Mouse (Mus musculus) neutrophil, adult 59 days (primary cell): ENCODE data around the gene Uckl1. TPM values are rescaled to one million over a fixed set of nuclear protein-coding genes. Genes with fewer than 3 reads are reported as not detected.

Source experiments
- total RNA-seq, 2 experiments: library from RNA; stranded (reverse); gene quantifications; 1 replicate in 1 of 2; 2 replicates in 1 of 2; pipeline ENCODE4 v1.2.4; 2023

Gene Uckl1
- 100 to 1,000 TPM; 106 to 137 TPM for total RNA-seq

GRCm38 (mm10) chr2:181584411-181584942 lies at the start of gene Uckl1:
Gene Uckl1, minus strand, starts transcription at chr2:181584892.

GRCm38 (mm10) chr2:181598454-181599351 lies 14.0 kb upstream of the Uckl1 start, which contains the start of gene Samd10:
Gene Samd10, minus strand, starts transcription at chr2:181599212.

GRCm38 (mm10) chr2:181592231-181593041 lies 7.7 kb upstream of the Uckl1 start, which contains the start of gene Zfp512b:
Gene Zfp512b, minus strand, starts transcription at chr2:181592803.

GRCm38 (mm10) chr2:181591528-181592085 lies 6.9 kb upstream of the Uckl1 start, which contains the start of gene Prpf6:
Gene Prpf6, plus strand, starts transcription at chr2:181591868.

GRCm38 (mm10) chr2:181520118-181520935 lies 64.4 kb downstream of the Uckl1 start, which contains the start of gene Dnajc5:
Gene Dnajc5, plus strand, starts transcription at chr2:181520485.

Other genes with a start within 250 kb of the Uckl1 start
- gene Zgpat, start 220.0 kb downstream of the Uckl1 start, total RNA-seq, result 10 to 100 TPM; 23.4 to 24.6 TPM
- gene Arfrp1, start 219.5 kb downstream of the Uckl1 start, total RNA-seq, result 10 to 100 TPM; 33.2 to 37.4 TPM
- 10 to 100 TPM; 24.6 to 31.5 TPM for gene Lime1, start 204.8 kb downstream of the Uckl1 start, total RNA-seq
- gene Zbtb46, start 125.5 kb downstream of the Uckl1 start, total RNA-seq, result 1 to 10 TPM in 1 of 2 experiments, under 1 TPM in 1; 0.95 to 1.6 TPM
- gene Abhd16b, start 91.7 kb downstream of the Uckl1 start, total RNA-seq, result not detected
- 10 to 100 TPM; 58.9 to 61.2 TPM for gene Tpd52l2, start 87.8 kb downstream of the Uckl1 start, total RNA-seq
- gene Dnajc5, start 64.4 kb downstream of the Uckl1 start, total RNA-seq, result 100 to 1,000 TPM; 114 to 122 TPM
- gene Prpf6, start 7.0 kb upstream of the Uckl1 start, total RNA-seq, result 10 to 100 TPM; 35.5 to 39.2 TPM
- gene Zfp512b, start 7.9 kb upstream of the Uckl1 start, total RNA-seq, result 10 to 100 TPM; 12.1 to 16.1 TPM
- gene Samd10, start 14.3 kb upstream of the Uckl1 start, total RNA-seq, result 10 to 100 TPM in 1 of 2 experiments, 1 to 10 TPM in 1; 9.6 to 10.1 TPM
- under 1 TPM in 1 of 2 experiments, not detected in 1; 0.53 TPM for gene Gm29797, start 72.1 kb upstream of the Uckl1 start, total RNA-seq
- under 1 TPM; 0.22 to 0.62 TPM for gene Sox18, start 86.7 kb upstream of the Uckl1 start, total RNA-seq
- 10 to 100 TPM; 10.6 to 17.1 TPM for gene Tcea2, start 95.4 kb upstream of the Uckl1 start, total RNA-seq
- 100 to 1,000 TPM; 308 to 314 TPM for gene Rgs19, start 109.1 kb upstream of the Uckl1 start, total RNA-seq
- not detected for gene Lkaaear1, start 113.5 kb upstream of the Uckl1 start, total RNA-seq
- gene Oprl1, start 130.1 kb upstream of the Uckl1 start, total RNA-seq, result under 1 TPM in 1 of 2 experiments, not detected in 1; 0.49 TPM
- gene Myt1, start 178.4 kb upstream of the Uckl1 start, total RNA-seq, result not detected